13 mouse cellular contexts compared by ENCODE assay signal in genomic region chr8:111206321-111206720, GRCm38 (mm10).
"Had no signal": no experiment of that assay in that cellular context is flagged by ENCODE, and none has a peak within 500 bp of the region (broad histone marks: within the 10 kb centered on the region; RNA-seq: fewer than 3 reads in every experiment).

No protein-coding gene starts in this region.

- DNase-seq: kidney, adult 9 months; left cerebral cortex, postnatal 4 days; liver, postnatal 0 days; lung, embryonic 14.5 days; thymus, adult 18-20 months; thymus, postnatal 36 days had no signal

- H3K4me3 ChIP-seq: limb, embryonic 12.5 days; limb, embryonic 15.5 days; midbrain, embryonic 13.5 days had no signal

- H3K9me3 ChIP-seq: limb, embryonic 12.5 days; limb, embryonic 15.5 days; midbrain, embryonic 13.5 days had no signal

- H3K27me3 ChIP-seq: limb, embryonic 12.5 days; limb, embryonic 15.5 days; midbrain, embryonic 13.5 days had no signal

- H3K9ac ChIP-seq: limb, embryonic 12.5 days; limb, embryonic 15.5 days; liver, embryonic 14.5 days; liver, postnatal 0 days; lung, embryonic 14.5 days; midbrain, embryonic 13.5 days had no signal

- H3K4me2 ChIP-seq: limb, embryonic 12.5 days; limb, embryonic 15.5 days; liver, embryonic 11.5 days; lung, embryonic 14.5 days; midbrain, embryonic 13.5 days had no signal

- ATAC-seq: liver, postnatal 0 days; lung, postnatal 0 days; midbrain, embryonic 13.5 days had no signal

- H3K27ac ChIP-seq: limb, embryonic 12.5 days; limb, embryonic 15.5 days; liver, embryonic 14.5 days; macrophage; midbrain, embryonic 13.5 days had no signal

- H3K4me1 ChIP-seq: limb, embryonic 15.5 days had no signal

- H3K36me3 ChIP-seq: limb, embryonic 12.5 days; limb, embryonic 15.5 days; midbrain, embryonic 13.5 days had no signal
